Mouse (Mus musculus) cortical plate, adult 2 months (tissue): ENCODE results near the gene Dhtkd1.

Experiments
- CTCF ChIP-seq: fragments of 200-500 bp; IDR thresholded peaks from 2 replicates; pipeline ENCODE4 v1.5.1; 2011; ENCODE audit warnings: mild to moderate bottlenecking, control low read depth, low read length; ENCODE audit not compliant: insufficient read depth; ENCODE audit errors: extremely low read depth
- POLR2A ChIP-seq: fragments of 200-500 bp; IDR thresholded peaks from 2 replicates; pipeline ENCODE4 v1.6.1; 2011; ENCODE audit warnings: mild to moderate bottlenecking, low read length, control low read depth; ENCODE audit not compliant: insufficient read depth; ENCODE audit errors: extremely low read depth

DNA sequence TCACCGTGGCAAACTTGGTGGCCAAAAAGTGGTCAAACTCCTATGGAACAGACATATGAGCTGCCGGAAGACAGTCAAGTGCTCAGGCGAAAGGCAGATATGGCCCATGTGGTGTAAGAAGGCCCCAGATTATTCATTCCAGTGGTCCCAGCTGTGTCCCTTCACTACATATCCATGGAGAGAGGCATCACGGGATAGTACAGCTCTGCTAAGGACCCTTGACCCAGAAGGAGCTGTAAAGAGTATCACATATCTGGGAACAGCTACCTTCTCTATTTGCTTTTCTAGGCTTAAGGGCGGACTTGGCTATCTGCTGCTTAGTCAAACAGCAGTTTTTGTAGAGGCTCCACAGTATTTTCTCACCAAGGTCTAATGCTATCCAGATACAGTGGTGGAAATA is 12.8 kb downstream of the Dhtkd1 start:
- TF ChIP-seq CTCF (no peak), POLR2A (no peak)
